Mouse (Mus musculus): ENCODE measurements around the gene Zswim1. TPM values are rescaled to one million over a fixed set of nuclear protein-coding genes. Genes with fewer than 3 reads are reported as not detected.
"Not testable (repeated sequence)": the region's sequence is repeated elsewhere in the genome, so short reads cannot be mapped to it uniquely, and the experiment has no call there.

Zswim1 gene
- polyA plus RNA-seq, 1 experiment from 2014 or later = 29.2 TPM

DNA sequence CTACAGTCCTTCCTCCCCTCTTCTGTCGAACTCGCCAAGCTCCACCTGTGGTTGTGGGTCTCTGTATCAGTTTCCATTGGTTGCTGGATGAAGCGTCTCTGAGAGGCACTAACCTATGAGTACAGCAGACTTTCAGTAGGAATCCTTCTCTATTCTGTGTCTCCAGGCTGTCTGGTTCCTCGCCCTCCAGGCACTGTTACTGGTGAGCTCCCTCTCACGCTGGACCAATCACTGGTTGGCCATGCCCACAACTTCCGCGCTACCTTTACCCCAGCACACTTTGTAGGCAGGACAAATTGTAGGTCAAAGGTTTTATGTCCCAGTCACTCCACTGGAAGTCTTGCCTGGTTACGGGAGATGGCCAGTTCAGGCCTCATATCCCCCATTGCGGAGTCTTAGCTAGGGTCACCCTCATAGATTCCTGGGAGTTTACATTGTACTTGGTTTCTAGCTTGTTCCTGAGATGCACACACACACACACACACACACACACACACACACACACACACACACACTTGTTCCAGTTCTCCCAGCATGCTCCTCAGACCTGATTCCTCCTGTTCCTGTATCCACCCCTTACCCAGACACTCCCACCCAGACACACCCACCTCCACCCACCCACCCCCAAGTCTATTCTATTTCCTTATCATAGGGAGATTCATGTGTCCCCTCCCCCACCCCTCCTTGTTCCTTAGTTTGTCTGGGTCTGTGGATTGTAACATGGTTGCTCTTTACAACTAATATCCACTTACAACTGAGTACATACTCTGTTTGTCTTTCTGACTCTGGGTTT lies 37.4 kb downstream of the Zswim1 start:
- no peak overlapping the region for H3K27ac ChIP-seq (replicated peaks)
- peaks cover 30% of the 10 kb centered on the region for H3K4me1 ChIP-seq (replicated peaks)
- H3K9me3 ChIP-seq = no peaks in the 10 kb centered on the region
- H3K36me3 ChIP-seq = no peaks in the 10 kb centered on the region
- H3K4me3 ChIP-seq = no peak overlapping the region
- no peak overlapping the region for H3K9ac ChIP-seq
- no peak overlapping the region for H3K4me2 ChIP-seq
- 68% methylated on average over 9 of the region's 9 CpGs for WGBS
- peaks cover 29% of the 10 kb centered on the region for H3K27me3 ChIP-seq
- ATAC-seq (ENCODE audit: low FRiP score, low read depth) = no peak

GRCm38 (mm10) chr2:164861094-164861493 lies 38.6 kb downstream of the Zswim1 start:
- no peaks in the 10 kb centered on the region for H3K9me3 ChIP-seq
- H3K36me3 ChIP-seq = no peaks in the 10 kb centered on the region
- no peak overlapping the region for H3K4me2 ChIP-seq
- H3K9ac ChIP-seq = no peak overlapping the region
- H3K27ac ChIP-seq (replicated peaks) = peak overlapping the region; percentile 64; the same call in 1 of the 2 replicates
- H3K4me1 ChIP-seq (replicated peaks) = peaks cover 28% of the 10 kb centered on the region
- ATAC-seq (ENCODE audit: low FRiP score, low read depth) = no peak
- H3K27me3 ChIP-seq = peaks cover 25% of the 10 kb centered on the region
- no peak overlapping the region for H3K4me3 ChIP-seq
- WGBS = 72% methylated on average over 4 of the region's 4 CpGs

GRCm38 (mm10) chr2:164862179-164862861 lies 39.8 kb downstream of the Zswim1 start:
- no peak overlapping the region for H3K9ac ChIP-seq
- no peaks in the 10 kb centered on the region for H3K9me3 ChIP-seq
- H3K27me3 ChIP-seq = peaks cover 16% of the 10 kb centered on the region
- 41% methylated on average over 9 of the region's 9 CpGs for WGBS
- peak overlapping the region; percentile 64 for H3K27ac ChIP-seq (replicated peaks)
- peak; percentile 66; the same call in 1 of the 2 replicates for ATAC-seq (ENCODE audit: low FRiP score, low read depth)
- no peak overlapping the region for H3K4me3 ChIP-seq
- peaks cover 16% of the 10 kb centered on the region for H3K4me1 ChIP-seq (replicated peaks)
- H3K36me3 ChIP-seq = no peaks in the 10 kb centered on the region
- no peak overlapping the region for H3K4me2 ChIP-seq

- H3K27ac ChIP-seq (replicated peaks); H3K9ac ChIP-seq; H3K9me3 ChIP-seq; H3K4me2 ChIP-seq; H3K36me3 ChIP-seq; H3K27me3 ChIP-seq; H3K4me1 ChIP-seq (replicated peaks); H3K4me3 ChIP-seq; ATAC-seq (ENCODE audit: low FRiP score, low read depth): not testable (repeated sequence)
- WGBS = 94% methylated on average over 9 of the region's 9 CpGs
Observed at GRCm38 (mm10) chr2:164863411-164863810, 40.9 kb downstream of the Zswim1 start.

GRCm38 (mm10) chr2:164864593-164864992 lies 42.1 kb downstream of the Zswim1 start:
- Histone ChIP-seq H3K4me3 (no peak overlapping the region), H3K27ac (replicated peaks) (no peak overlapping the region), H3K36me3 (no peaks in the 10 kb centered on the region), H3K4me1 (replicated peaks) (peaks cover 6% of the 10 kb centered on the region), H3K27me3 (no peaks in the 10 kb centered on the region), H3K4me2 (no peak overlapping the region), H3K9me3 (no peaks in the 10 kb centered on the region), H3K9ac (no peak overlapping the region)
- WGBS = 92% methylated on average over 4 of the region's 4 CpGs
- no peak for ATAC-seq (ENCODE audit: low FRiP score, low read depth)

GRCm38 (mm10) chr2:164866741-164867551 lies 44.5 kb downstream of the Zswim1 start:
- no peak overlapping the region for H3K4me2 ChIP-seq
- 0 out of 2 replicates have a peak, but pooled peaks cover under 1% of the 10 kb centered on the region for H3K4me1 ChIP-seq (replicated peaks)
- WGBS = 63% methylated on average over 16 of the region's 16 CpGs
- no peaks in the 10 kb centered on the region for H3K27me3 ChIP-seq
- peak overlapping the region; percentile 15; the same call in 1 of the 2 replicates for H3K27ac ChIP-seq (replicated peaks)
- 0 out of 2 replicates have a peak, but pooled peaks have one; percentile 42 for ATAC-seq (ENCODE audit: low FRiP score, low read depth)
- no peak overlapping the region for H3K4me3 ChIP-seq
- no peak overlapping the region for H3K9ac ChIP-seq
- H3K9me3 ChIP-seq = no peaks in the 10 kb centered on the region
- H3K36me3 ChIP-seq = no peaks in the 10 kb centered on the region

DNA sequence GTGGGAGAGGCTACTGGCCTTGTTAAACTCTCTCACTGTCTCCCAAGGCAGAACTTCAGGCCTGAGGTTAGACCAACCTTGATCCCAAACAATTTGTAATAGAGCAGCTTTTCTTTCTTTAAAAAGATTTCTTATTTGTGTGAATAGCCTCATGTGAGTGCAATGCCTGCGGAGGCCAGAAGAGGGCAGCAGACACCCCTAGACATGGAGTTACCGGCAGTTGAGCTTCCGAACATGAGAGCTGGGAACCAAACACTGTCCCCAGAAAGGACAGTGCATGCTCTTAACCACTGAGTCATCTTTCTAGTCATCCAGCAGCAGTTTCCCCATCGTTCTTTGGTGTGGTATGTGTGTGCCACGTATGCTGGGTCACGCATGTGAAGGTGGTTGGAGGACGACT lies 45.1 kb downstream of the Zswim1 start:
- 93% methylated on average over 7 of the region's 7 CpGs for WGBS
- Histone ChIP-seq H3K27ac (replicated peaks) (no peak overlapping the region; the same call in 1 of the 2 replicates), H3K36me3 (no peaks in the 10 kb centered on the region), H3K27me3 (no peaks in the 10 kb centered on the region), H3K4me1 (replicated peaks) (no peaks in the 10 kb centered on the region), H3K9me3 (no peaks in the 10 kb centered on the region), H3K4me2 (no peak overlapping the region), H3K9ac (no peak overlapping the region), H3K4me3 (no peak overlapping the region)
- no peak for ATAC-seq (ENCODE audit: low FRiP score, low read depth)

DNA sequence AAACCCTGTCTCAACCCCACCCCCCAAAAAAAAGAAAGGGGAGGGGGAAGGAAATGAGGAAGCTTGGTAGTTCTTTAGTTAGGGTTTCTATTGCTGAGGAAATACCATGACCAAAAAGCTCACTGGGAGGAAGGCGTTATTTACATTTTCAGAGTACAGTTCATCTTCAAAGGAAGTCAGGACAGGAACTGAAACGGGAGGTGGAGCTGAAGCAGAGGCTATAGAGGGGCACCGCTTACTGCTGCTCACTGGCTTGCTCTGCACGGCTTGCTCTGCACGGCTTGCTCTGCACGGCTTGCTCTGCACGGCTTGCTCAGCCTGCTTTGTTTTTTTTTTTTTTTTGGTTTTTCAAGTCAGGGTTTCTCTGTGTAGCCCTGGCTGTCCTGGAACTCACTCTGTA lies 46.0 kb downstream of the Zswim1 start:
- Histone ChIP-seq H3K36me3 (no peaks in the 10 kb centered on the region), H3K4me2 (no peak overlapping the region), H3K4me1 (replicated peaks) (no peaks in the 10 kb centered on the region), H3K4me3 (no peak overlapping the region), H3K27ac (replicated peaks) (no peak overlapping the region), H3K9ac (no peak overlapping the region), H3K9me3 (no peaks in the 10 kb centered on the region), H3K27me3 (no peaks in the 10 kb centered on the region)
- ATAC-seq (ENCODE audit: low FRiP score, low read depth) = no peak
- WGBS = 83% methylated on average over 7 of the region's 7 CpGs

GRCm38 (mm10) chr2:164871602-164872303 lies 49.3 kb downstream of the Zswim1 start:
- 58% methylated on average over 6 of the region's 6 CpGs for WGBS
- H3K4me3 ChIP-seq = no peak overlapping the region
- no peak for ATAC-seq (ENCODE audit: low FRiP score, low read depth)
- H3K27ac ChIP-seq (replicated peaks) = no peak overlapping the region
- no peaks in the 10 kb centered on the region for H3K4me1 ChIP-seq (replicated peaks)
- H3K36me3 ChIP-seq = no peaks in the 10 kb centered on the region
- H3K9ac ChIP-seq = no peak overlapping the region
- no peaks in the 10 kb centered on the region for H3K9me3 ChIP-seq
- H3K4me2 ChIP-seq = no peak overlapping the region
- H3K27me3 ChIP-seq = no peaks in the 10 kb centered on the region

GRCm38 (mm10) chr2:164873621-164874020 lies 51.1 kb downstream of the Zswim1 start:
- no peak overlapping the region for H3K4me3 ChIP-seq
- H3K27ac ChIP-seq (replicated peaks) = peak overlapping the region; percentile 10; the same call in 1 of the 2 replicates
- 62% methylated on average over 3 of the region's 3 CpGs for WGBS
- peaks cover 13% of the 10 kb centered on the region for H3K4me1 ChIP-seq (replicated peaks)
- H3K36me3 ChIP-seq = no peaks in the 10 kb centered on the region
- H3K4me2 ChIP-seq = no peak overlapping the region
- no peak for ATAC-seq (ENCODE audit: low FRiP score, low read depth)
- H3K27me3 ChIP-seq = no peaks in the 10 kb centered on the region
- H3K9ac ChIP-seq = no peak overlapping the region
- H3K9me3 ChIP-seq = no peaks in the 10 kb centered on the region

DNA sequence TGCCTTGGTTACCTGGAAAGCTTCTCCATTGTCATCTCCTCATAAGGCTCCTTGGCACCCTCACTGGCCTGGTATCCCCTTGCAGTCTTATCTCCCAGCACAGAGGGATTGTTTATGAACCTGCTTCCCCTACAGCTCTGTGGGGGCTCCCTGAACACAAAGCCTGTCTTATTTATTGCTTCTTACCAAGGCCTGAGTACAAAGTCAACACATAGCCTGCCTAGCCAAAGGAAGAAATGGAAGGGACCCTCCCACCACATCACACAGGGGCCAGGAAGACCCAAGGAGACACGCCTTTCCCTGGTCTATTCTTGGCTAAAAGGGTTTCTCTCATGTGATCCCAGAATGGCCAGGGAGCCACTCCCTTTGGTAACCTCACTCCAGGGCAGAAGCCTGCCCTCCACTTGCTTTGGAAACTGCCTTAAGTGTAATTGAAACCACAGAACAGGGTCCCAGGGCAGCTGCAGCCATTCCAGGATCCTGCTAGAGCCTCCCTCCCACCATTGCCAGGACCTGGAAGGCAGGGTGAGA lies 51.8 kb downstream of the Zswim1 start:
- Histone ChIP-seq H3K9ac (no peak overlapping the region), H3K4me2 (no peak overlapping the region), H3K27me3 (no peaks in the 10 kb centered on the region), H3K27ac (replicated peaks) (peak overlapping the region; percentile 59), H3K9me3 (no peaks in the 10 kb centered on the region), H3K4me3 (no peak overlapping the region), H3K36me3 (no peaks in the 10 kb centered on the region), H3K4me1 (replicated peaks) (peaks cover 15% of the 10 kb centered on the region)
- no peak for ATAC-seq (ENCODE audit: low FRiP score, low read depth)
- 42% methylated on average over 1 of the region's 1 CpGs for WGBS
